Mouse (Mus musculus): Measurements from ENCODE around the gene Clca4b.
"Not testable (repeated sequence)": the region's sequence is repeated elsewhere in the genome, so short reads cannot be mapped to it uniquely, and the experiment has no call there.

Gene Clca4b

GRCm38 (mm10) chr3:144932335-144932734 is at the start of gene Clca4b:
Gene Clca4b (minus strand): TSS chr3:144932529.
- DNase-seq: no peak

GRCm38 (mm10) chr3:144980551-144980950 is 48.2 kb upstream of the Clca4b start:
- no peak for DNase-seq

GRCm38 (mm10) chr3:144977631-144978030 is 45.3 kb upstream of the Clca4b start:
- no peak for DNase-seq

- no peak for DNase-seq
These were observed 43.8 kb upstream of the Clca4b start for GRCm38 (mm10) chr3:144976091-144976490.

GRCm38 (mm10) chr3:144974945-144975344 is 42.6 kb upstream of the Clca4b start, which contains the start of gene Clca4a:
Gene Clca4a (minus strand): TSS chr3:144975045.
- DNase-seq: no peak

- DNase-seq: no peak
These were observed 39.4 kb upstream of the Clca4b start for GRCm38 (mm10) chr3:144971553-144972270.

- DNase-seq: no peak
These were observed 37.4 kb upstream of the Clca4b start for GRCm38 (mm10) chr3:144969755-144970154.

GRCm38 (mm10) chr3:144966074-144966473 is 33.7 kb upstream of the Clca4b start:
- no peak for DNase-seq

- DNase-seq: no peak
These were observed 18.5 kb upstream of the Clca4b start for GRCm38 (mm10) chr3:144950829-144951228.

- DNase-seq: not testable (repeated sequence)
These were observed 15.0 kb upstream of the Clca4b start for GRCm38 (mm10) chr3:144947376-144947775.

- DNase-seq: not testable (repeated sequence)
These were observed 1.3 kb upstream of the Clca4b start for GRCm38 (mm10) chr3:144933625-144934024.

- DNase-seq: no peak
These were observed 722 bp upstream of the Clca4b start for GRCm38 (mm10) chr3:144933011-144933491.

- no peak for DNase-seq
These were observed 18.3 kb downstream of the Clca4b start for GRCm38 (mm10) chr3:144914014-144914413.

- DNase-seq: no peak
These were observed 35.2 kb downstream of the Clca4b start for GRCm38 (mm10) chr3:144897042-144897678.

GRCm38 (mm10) chr3:144890246-144890758 is 42.0 kb downstream of the Clca4b start:
- no peak for DNase-seq

- DNase-seq: no peak
These were observed 45.4 kb downstream of the Clca4b start for GRCm38 (mm10) chr3:144886957-144887356.

- DNase-seq: not testable (repeated sequence)
These were observed 60.3 kb downstream of the Clca4b start for GRCm38 (mm10) chr3:144872012-144872411.

Measured in embryo, embryonic 11 days (tissue).